In the genomic region with DNA sequence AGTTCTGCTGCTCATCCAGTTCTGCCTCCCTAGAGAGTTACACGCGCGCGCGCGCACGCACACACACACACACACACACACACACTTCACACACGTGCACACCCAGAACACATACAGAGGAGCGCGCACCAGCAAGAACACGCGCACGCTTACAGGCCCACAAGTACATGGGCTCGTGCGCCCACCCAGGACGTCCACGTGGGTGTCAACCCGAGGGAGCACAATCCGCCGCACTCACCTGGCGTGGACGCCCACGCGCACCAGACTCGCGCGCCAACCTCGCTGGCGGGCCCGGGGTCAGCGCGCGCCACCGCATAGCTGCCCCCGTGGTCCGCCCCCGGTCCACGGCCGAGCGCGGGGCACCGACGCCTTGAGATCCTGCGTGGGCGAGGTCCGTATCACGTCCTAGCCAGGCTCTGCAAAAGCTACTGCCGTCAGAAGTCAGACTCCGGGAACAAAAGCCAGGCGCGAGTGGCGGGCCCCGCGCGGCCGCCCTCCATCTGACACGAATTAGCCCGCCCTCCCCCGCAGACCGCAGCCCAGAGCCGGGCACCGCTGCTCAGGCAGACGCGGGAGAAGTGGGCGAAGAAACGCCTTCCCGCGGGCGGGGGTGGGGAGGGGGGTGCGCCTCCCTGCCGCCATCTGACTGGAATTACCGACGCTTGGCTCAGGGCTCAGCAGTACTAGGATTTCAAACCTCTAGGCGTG, we compare ENCODE assay signal across 8 mouse cellular contexts. TPM values are rescaled to one million over a fixed set of nuclear protein-coding genes. Genes with fewer than 3 reads are reported as not detected.
A peak's percentile ranks its signal among the peaks of the same experiment; 100 is the strongest.
DNase-seq lines count a peak whose midpoint lies in the region; ATAC-seq and TF ChIP-seq lines count a peak whose summit lies in the region.

No protein-coding gene starts in this region.

- no peak for TF ChIP-seq POLR2A in olfactory bulb, adult 2 months (IDR thresholded peaks at IDR 0.05; ENCODE audit: insufficient read depth, low read depth, low read length)

- TF ChIP-seq EP300 in liver, embryonic 14.5 days (IDR thresholded peaks at IDR 0.05; ENCODE audit: low read depth): no peak

- peak overlapping the region; percentile 100 for H3K4me2 ChIP-seq in lung, embryonic 14.5 days
- peak overlapping the region; percentile 100 for H3K4me2 ChIP-seq in heart, embryonic 11.5 days
- peak overlapping the region; percentile 66 for H3K4me2 ChIP-seq in liver, embryonic 14.5 days (ENCODE audit: low read depth)

- ATAC-seq in lung, embryonic 14.5 days (ENCODE audit: insufficient read depth): peak; percentile 72
- ATAC-seq in heart, embryonic 11.5 days (replicated peaks; ENCODE audit: insufficient number of reproducible peaks, low FRiP score, low TSS enrichment): peak; percentile 64
- no peak; the same call in 1 of the 2 replicates for ATAC-seq in liver, embryonic 14.5 days (ENCODE audit: insufficient read depth)
- ATAC-seq in monocyte, adult 5-6 weeks (replicated peaks; ENCODE audit: insufficient number of reproducible peaks, low FRiP score, low TSS enrichment, poor library complexity, severe bottlenecking): no peak

- under 1% methylated on average over 74 of the region's 74 CpGs for WGBS in lung, embryonic 14.5 days
- WGBS in embryonic facial prominence, embryonic 10.5 days: under 1% methylated on average over 74 of the region's 74 CpGs
- under 1% methylated on average over 74 of the region's 74 CpGs for WGBS in heart, embryonic 11.5 days (ENCODE audit: insufficient replicate concordance)
- 1% methylated on average over 74 of the region's 74 CpGs for WGBS in liver, embryonic 14.5 days (ENCODE audit: insufficient replicate concordance)
- under 1% methylated on average over 73 of the region's 74 CpGs for WGBS in olfactory bulb, adult 2 months

- H3K9ac ChIP-seq in lung, embryonic 14.5 days: peak overlapping the region; percentile 83
- peak overlapping the region; percentile 86 for H3K9ac ChIP-seq in heart, embryonic 11.5 days (ENCODE audit: low read depth, low read length)
- H3K9ac ChIP-seq in liver, embryonic 14.5 days (replicated peaks): no peak overlapping the region

- peaks cover 27% of the 10 kb centered on the region for H3K4me1 ChIP-seq in lung, embryonic 14.5 days (ENCODE audit: insufficient read depth)
- H3K4me1 ChIP-seq in embryonic facial prominence, embryonic 10.5 days: peaks cover 64% of the 10 kb centered on the region
- peaks cover 9% of the 10 kb centered on the region for H3K4me1 ChIP-seq in heart, embryonic 11.5 days (ENCODE audit: control insufficient read depth, insufficient read depth, low read length)
- H3K4me1 ChIP-seq in liver, embryonic 14.5 days (replicated peaks; ENCODE audit: control insufficient read depth in 2 of 2, insufficient read depth in 2 of 2, low read length in 1 of 2): peaks cover 0 to 6% of the 10 kb centered on the region in 2 experiments; a peak in 1 of 4 replicates
- H3K4me1 ChIP-seq in olfactory bulb, adult 2 months (ENCODE audit: control insufficient read depth, insufficient read depth, low read length): peaks cover 20% of the 10 kb centered on the region

- H3K27me3 ChIP-seq in lung, embryonic 14.5 days (ENCODE audit: insufficient read depth, low read length): no peaks in the 10 kb centered on the region
- H3K27me3 ChIP-seq in embryonic facial prominence, embryonic 10.5 days (replicated peaks; ENCODE audit: low read depth, poor library complexity, severe bottlenecking): no peaks in the 10 kb centered on the region
- peaks cover 6% of the 10 kb centered on the region; the same call in 1 of the 2 replicates for H3K27me3 ChIP-seq in heart, embryonic 11.5 days (ENCODE audit: control insufficient read depth, insufficient read depth, low read length)
- H3K27me3 ChIP-seq in liver, embryonic 14.5 days (ENCODE audit: control insufficient read depth, insufficient read depth, low read length): peaks cover 20% of the 10 kb centered on the region

- DNase-seq in lung, embryonic 14.5 days: peak; percentile 74
- DNase-seq in lung, postnatal 25 days (ENCODE audit: low spot score): no peak
- peak; percentile 91 for DNase-seq in embryonic facial prominence, embryonic 10.5 days (ENCODE audit: low spot score)
- DNase-seq in kidney, postnatal 25 days: peak; percentile 35 to 60
- DNase-seq in liver, embryonic 14.5 days (ENCODE audit: low read depth in 3 of 3, low spot score in 3 of 3): no peak

- H3K36me3 ChIP-seq in lung, embryonic 14.5 days (ENCODE audit: insufficient read depth): peaks cover 4% of the 10 kb centered on the region; the same call in 1 of the 2 replicates
- H3K36me3 ChIP-seq in embryonic facial prominence, embryonic 10.5 days (replicated peaks): no peaks in the 10 kb centered on the region; the same call in 1 of the 2 replicates
- H3K36me3 ChIP-seq in heart, embryonic 11.5 days (ENCODE audit: control insufficient read depth, insufficient read depth, low read length): no peaks in the 10 kb centered on the region
- H3K36me3 ChIP-seq in liver, embryonic 14.5 days (replicated peaks; ENCODE audit: control insufficient read depth, insufficient read depth, low read depth): no peaks in the 10 kb centered on the region

- peak; percentile 15 for TF ChIP-seq CTCF in lung, embryonic 14.5 days (IDR thresholded peaks at IDR 0.05; ENCODE audit: low read depth)
- no peak for TF ChIP-seq CTCF in liver, embryonic 14.5 days (IDR thresholded peaks at IDR 0.05; ENCODE audit: low read depth)
- no peak for TF ChIP-seq CTCF in olfactory bulb, adult 2 months (IDR thresholded peaks at IDR 0.05; ENCODE audit: insufficient read depth, low read depth, low read length)

- peak overlapping the region; percentile 76 for H3K27ac ChIP-seq in lung, embryonic 14.5 days (ENCODE audit: low read depth)
- H3K27ac ChIP-seq in embryonic facial prominence, embryonic 10.5 days (replicated peaks): peak overlapping the region; percentile 98
- H3K27ac ChIP-seq in heart, embryonic 11.5 days (ENCODE audit: low read depth, low read length): peak overlapping the region; percentile 66
- no peak overlapping the region for H3K27ac ChIP-seq in liver, embryonic 14.5 days
- H3K27ac ChIP-seq in olfactory bulb, adult 2 months (ENCODE audit: insufficient read depth, low read depth, low read length): peak overlapping the region; percentile 46; the same call in 1 of the 2 replicates

- H3K9me3 ChIP-seq in lung, embryonic 14.5 days (ENCODE audit: low read depth, low read length): no peaks in the 10 kb centered on the region
- H3K9me3 ChIP-seq in embryonic facial prominence, embryonic 10.5 days: no peaks in the 10 kb centered on the region
- no peaks in the 10 kb centered on the region for H3K9me3 ChIP-seq in heart, embryonic 11.5 days (replicated peaks; ENCODE audit: control insufficient read depth, low read length)
- H3K9me3 ChIP-seq in liver, embryonic 14.5 days (ENCODE audit: control insufficient read depth, low read length): no peaks in the 10 kb centered on the region

- H3K4me3 ChIP-seq in lung, embryonic 14.5 days (ENCODE audit: low read depth, low read length): peak overlapping the region; percentile 77
- peak overlapping the region; percentile 88 for H3K4me3 ChIP-seq in embryonic facial prominence, embryonic 10.5 days
- H3K4me3 ChIP-seq in heart, embryonic 11.5 days (ENCODE audit: low read depth, low read length): peak overlapping the region; percentile 82
- peak overlapping the region; percentile 29 to 55 for H3K4me3 ChIP-seq in liver, embryonic 14.5 days (ENCODE audit: insufficient read depth in 1 of 2, low read depth in 2 of 2, low read length in 2 of 2)
- H3K4me3 ChIP-seq in olfactory bulb, adult 2 months (ENCODE audit: insufficient read depth, low read depth, low read length): peak overlapping the region; percentile 77

RNA-seq across cellular contexts. Expression of gene Tns3, which starts 40.0 kb away (rescaled TPM):
- polyA plus RNA-seq in lung, embryonic 14.5 days (2014; fragmentation: Nextera tagmentation; extraction: Ambion mirVana): 34.7 and 41.0 TPM in 2 replicates
- polyA plus RNA-seq in embryonic facial prominence, embryonic 10.5 days (2016; fragmentation: Nextera tagmentation; extraction: Ambion mirVana): 20.2 and 23.4 TPM in 2 replicates
- polyA plus RNA-seq in heart, embryonic 11.5 days (2014; fragmentation: Nextera tagmentation; extraction: Ambion mirVana): 10.1 and 11.0 TPM in 2 replicates
- 3.0 and 3.4 TPM in 2 replicates for polyA plus RNA-seq in liver, embryonic 14.5 days (2012; rRNA removed)
- 2.0 TPM in 2 replicates for polyA plus RNA-seq in liver, embryonic 14.5 days (2014; fragmentation: Nextera tagmentation; extraction: Ambion mirVana)
- not detected in 2 replicates for polyA plus RNA-seq in olfactory bulb, adult 2 months (2012; ENCODE audit: insufficient read depth, insufficient read length, low replicate concordance, missing spikeins)
- 6.3 to 8.1 TPM (median 6.5 TPM) in 3 replicates for total RNA-seq in monocyte, adult 5-6 weeks (2017)

Comparison
In these comparisons a context has a peak if more than half of its experiments do, and no peak if none do; other contexts are left out.
1. DNase-seq: peak in lung, embryonic 14.5 days (single experiment), embryonic facial prominence, embryonic 10.5 days (single experiment) and kidney, postnatal 25 days (2 of 2); none in lung, postnatal 25 days (single experiment) and liver, embryonic 14.5 days (0 of 3).
2. ATAC-seq: peak in lung, embryonic 14.5 days (single experiment) and heart, embryonic 11.5 days (single experiment); none in liver, embryonic 14.5 days (single experiment) and monocyte, adult 5-6 weeks (single experiment).
3. Peak in every context shown above with its lines, with median percentiles within 50 percentile points of each other: H3K4me2 ChIP-seq and H3K4me3 ChIP-seq.